In the genomic region with DNA sequence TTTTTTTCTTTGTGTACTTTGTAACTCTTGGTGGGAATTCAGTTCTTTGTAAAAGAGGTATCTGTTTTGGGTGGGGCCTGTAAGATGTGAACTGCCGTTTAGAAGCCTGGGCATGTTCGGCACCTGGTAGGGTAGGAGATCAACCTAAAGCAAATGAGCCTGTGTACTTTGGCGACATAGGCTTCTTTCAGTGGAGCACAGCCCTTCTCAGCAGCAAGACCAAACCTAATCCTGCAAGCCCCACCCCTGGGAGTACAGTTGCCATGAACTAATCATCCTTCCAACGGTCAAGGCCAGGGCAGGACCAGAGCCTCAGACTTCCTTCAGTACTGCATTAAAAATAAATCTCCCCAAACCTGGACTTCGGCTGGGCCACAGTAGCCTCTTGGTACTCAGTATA, we compare ENCODE assay signal across 10 mouse cellular contexts.
DNase-seq lines count a peak whose midpoint lies in the region; ATAC-seq and TF ChIP-seq lines count a peak whose summit lies in the region.
"Had no signal": no experiment of that assay in that cellular context is flagged by ENCODE, and none has a peak within 500 bp of the region (broad histone marks: within the 10 kb centered on the region; RNA-seq: fewer than 3 reads in every experiment).

No protein-coding gene starts in this region.

- peak overlapping the region; percentile 87 for H3K27ac ChIP-seq in gastrocnemius, adult 2 months
- peak overlapping the region; percentile 95 for H3K27ac ChIP-seq in thymus, adult 2 months (ENCODE audit: control insufficient read depth, insufficient read depth, low read length)
- peak overlapping the region; percentile 77 for H3K27ac ChIP-seq in liver, embryonic 14.5 days

- peaks cover 44% of the 10 kb centered on the region for H3K4me1 ChIP-seq in thymus, adult 2 months (replicated peaks; ENCODE audit: control insufficient read depth, insufficient read depth, low read length)
- H3K4me1 ChIP-seq in liver, embryonic 14.5 days (replicated peaks; ENCODE audit: control insufficient read depth in 2 of 2, insufficient read depth in 2 of 2, low read length in 1 of 2): peaks cover 69 to 91% of the 10 kb centered on the region in 2 experiments

- peak; percentile 34; the same call in 1 of the 2 replicates for ATAC-seq in liver, embryonic 14.5 days (ENCODE audit: insufficient read depth)
- ATAC-seq: hindbrain, embryonic 16.5 days had no signal

- no peak for TF ChIP-seq EP300 in liver, embryonic 14.5 days (IDR thresholded peaks at IDR 0.05; ENCODE audit: low read depth)

- no peak for DNase-seq in gastrocnemius, adult 2 months
- DNase-seq in gastrocnemius, adult 18-20 months (ENCODE audit: low spot score): no peak
- DNase-seq in thymus, adult 2 months: no peak
- DNase-seq in thymus, adult 18-20 months: no peak
- DNase-seq in liver, embryonic 14.5 days (ENCODE audit: low read depth in 3 of 3, low spot score in 3 of 3): no peak
- peak; percentile 50 for DNase-seq in thymus, postnatal 4 days
- no peak for DNase-seq in left cerebral cortex, adult 9 months (ENCODE audit: low spot score in 2 of 2)
- no peak for DNase-seq in natural killer cell, adult 2 months (ENCODE audit: low spot score in 2 of 2)
- DNase-seq: lung, postnatal 14 days had no signal

- TF ChIP-seq POLR2A in thymus, adult 2 months (IDR thresholded peaks at IDR 0.05; ENCODE audit: control insufficient read depth, extremely low read depth, insufficient read depth, low read length, poor library complexity): no peak

- WGBS in thymus, adult 2 months: 23% methylated on average over 5 of the region's 5 CpGs
- WGBS in liver, embryonic 14.5 days (ENCODE audit: insufficient replicate concordance): 6% methylated on average over 5 of the region's 5 CpGs

- H3K9ac ChIP-seq in liver, embryonic 14.5 days (replicated peaks): peak overlapping the region; percentile 37

- peak overlapping the region; percentile 66 for H3K4me2 ChIP-seq in liver, embryonic 14.5 days (ENCODE audit: low read depth)

- TF ChIP-seq CTCF in gastrocnemius, adult 2 months (IDR thresholded peaks at IDR 0.05): no peak
- no peak for TF ChIP-seq CTCF in thymus, adult 2 months (IDR thresholded peaks at IDR 0.05; ENCODE audit: borderline replicate concordance, control insufficient read depth, extremely low read depth, insufficient read depth, low read length, poor library complexity)
- no peak for TF ChIP-seq CTCF in liver, embryonic 14.5 days (IDR thresholded peaks at IDR 0.05; ENCODE audit: low read depth)

- no peak overlapping the region for H3K4me3 ChIP-seq in gastrocnemius, adult 2 months
- no peak overlapping the region for H3K4me3 ChIP-seq in thymus, adult 2 months (ENCODE audit: control insufficient read depth, insufficient read depth, low read length)
- no peak overlapping the region for H3K4me3 ChIP-seq in liver, embryonic 14.5 days (ENCODE audit: insufficient read depth in 1 of 2, low read depth in 2 of 2, low read length in 2 of 2)

- no peaks in the 10 kb centered on the region for H3K27me3 ChIP-seq in thymus, adult 2 months (ENCODE audit: control insufficient read depth, insufficient read depth, low read length)
- H3K27me3 ChIP-seq in liver, embryonic 14.5 days (ENCODE audit: control insufficient read depth, insufficient read depth, low read length): no peaks in the 10 kb centered on the region

- H3K9me3 ChIP-seq in liver, embryonic 14.5 days (ENCODE audit: control insufficient read depth, low read length): no peaks in the 10 kb centered on the region

- intact Hi-C loops in gastrocnemius, adult 2 months (cut with DNase I): no loop called here

- H3K36me3 ChIP-seq in thymus, adult 2 months (ENCODE audit: control insufficient read depth, insufficient read depth, low read length): no peaks in the 10 kb centered on the region
- no peaks in the 10 kb centered on the region; the same call in 1 of the 2 replicates for H3K36me3 ChIP-seq in liver, embryonic 14.5 days (replicated peaks; ENCODE audit: control insufficient read depth, insufficient read depth, low read depth)
